Mouse (Mus musculus) layer of hippocampus, adult 11-12 months (tissue): ENCODE results near the gene Jph2.

Experiments used
- DNase-seq: peaks from one replicate; pipeline ENCODE4 v3.0.0; 2022; ENCODE audit warnings: low spot score

Gene Jph2

DNA sequence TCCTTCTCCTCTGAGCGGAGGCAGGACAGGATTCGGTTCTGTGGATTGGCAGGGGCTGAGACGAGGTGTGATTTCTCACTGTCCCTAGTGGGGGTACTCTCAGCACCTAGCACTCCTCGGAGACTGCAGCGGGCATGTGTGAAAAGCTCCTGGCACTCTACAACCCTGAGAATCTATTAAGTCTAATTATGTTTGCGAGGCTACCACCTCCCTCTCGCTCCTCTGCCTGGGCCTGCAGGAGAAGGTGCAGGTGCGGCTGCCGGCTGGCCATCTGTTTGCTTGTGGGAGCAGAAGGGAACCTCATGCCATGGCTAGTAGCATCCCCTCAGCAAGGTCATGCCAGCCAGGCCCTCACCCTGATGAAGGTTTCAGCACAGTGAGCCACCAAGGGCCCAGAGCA lies 94.8 kb downstream of the Jph2 start:
- DNase-seq: no peak

DNA sequence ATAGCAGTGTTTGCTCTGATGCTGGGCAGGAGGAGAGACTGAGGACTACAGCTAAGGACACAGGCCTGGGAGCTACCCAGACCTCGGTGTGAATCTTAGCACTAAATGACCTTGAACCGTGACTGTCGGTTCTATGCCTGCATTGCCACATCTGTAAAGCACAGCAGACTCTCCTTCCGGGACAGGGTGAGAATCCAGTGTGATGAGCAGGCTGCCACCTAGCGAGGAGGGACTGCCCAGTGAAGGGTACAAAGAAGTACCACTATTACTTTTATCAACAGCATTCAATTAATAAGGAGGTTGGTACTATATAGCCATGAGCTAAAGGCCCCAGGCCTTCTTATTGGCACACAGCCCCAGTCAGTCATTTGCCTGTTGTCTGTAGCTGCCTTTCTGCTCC lies 96.2 kb downstream of the Jph2 start:
- DNase-seq: no peak

DNA sequence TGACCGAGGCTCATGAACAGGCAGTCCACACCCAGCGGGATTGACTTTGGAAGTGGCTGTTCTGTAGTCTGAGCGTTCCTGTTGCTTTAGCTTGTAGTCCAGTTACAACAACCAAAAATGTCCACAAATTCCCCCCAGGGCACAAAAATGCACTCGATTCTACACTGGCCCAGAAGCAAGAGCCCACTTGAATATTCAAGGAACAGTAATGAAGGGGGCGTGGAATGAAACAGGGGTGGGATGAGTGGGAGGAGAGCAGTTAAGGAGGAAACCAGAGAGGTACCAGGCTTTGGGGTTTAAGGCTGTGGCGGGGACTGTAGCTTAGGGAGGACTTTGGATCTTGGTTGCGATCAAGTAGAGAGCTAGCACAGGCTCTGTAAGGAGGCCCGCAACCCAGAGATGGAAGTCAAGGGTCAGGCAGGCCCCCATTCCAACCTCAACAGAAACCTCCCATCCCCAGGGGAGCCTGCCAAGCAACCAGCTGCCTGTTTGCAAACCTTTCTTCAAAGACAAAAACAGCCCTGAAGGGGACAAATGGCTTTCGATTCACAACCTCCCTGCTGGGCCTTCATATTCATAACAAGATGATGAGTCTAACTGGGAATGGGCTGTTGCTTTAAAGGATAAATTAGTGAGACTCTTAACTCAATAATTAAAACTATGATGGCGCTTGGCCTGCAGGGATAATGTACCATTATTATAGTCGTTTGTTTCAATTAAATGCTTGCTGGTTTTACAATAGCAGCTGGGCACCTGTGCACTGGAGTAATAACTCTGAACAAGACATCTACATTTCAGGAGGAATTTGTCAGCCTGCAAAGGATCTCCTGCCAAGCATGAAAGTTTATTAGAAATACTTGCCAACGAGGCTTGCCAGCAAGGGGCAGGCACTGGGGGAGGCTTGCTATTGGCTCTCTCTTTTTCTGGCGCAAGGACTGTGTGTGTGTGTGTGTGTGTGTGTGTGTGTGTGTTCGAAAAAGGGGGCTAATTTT lies 97.4 kb downstream of the Jph2 start:
- no peak for DNase-seq

DNA sequence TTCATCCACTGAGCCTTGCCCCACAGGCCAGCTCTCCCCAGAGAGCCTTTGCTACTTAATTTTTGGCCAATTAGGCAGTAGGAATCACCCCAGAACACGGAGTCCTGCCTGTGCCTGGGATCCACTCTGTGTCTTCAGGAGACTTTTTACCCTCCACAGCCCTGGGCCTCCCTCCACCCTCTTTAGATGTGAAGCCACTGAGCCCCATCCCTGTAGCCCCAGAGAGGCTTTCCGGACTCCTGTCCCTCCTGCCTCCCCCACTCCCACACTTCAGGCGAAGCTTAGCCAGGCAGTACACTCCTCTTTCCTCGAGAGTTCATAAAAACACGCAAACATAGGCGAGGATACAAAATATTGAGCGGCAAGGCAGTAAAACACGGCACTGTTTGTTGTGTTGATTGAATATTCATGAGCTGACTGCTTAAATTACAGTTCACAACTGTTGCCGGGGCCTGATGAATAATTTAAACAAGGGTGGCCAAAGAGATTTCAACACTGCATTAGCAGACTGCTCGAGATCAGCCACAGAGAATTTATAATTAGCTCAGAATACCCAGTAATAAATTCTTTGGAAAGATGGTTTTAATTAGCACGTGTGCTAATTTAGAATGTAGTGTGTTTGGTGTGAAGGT lies 100.7 kb downstream of the Jph2 start:
- DNase-seq: no peak

DNA sequence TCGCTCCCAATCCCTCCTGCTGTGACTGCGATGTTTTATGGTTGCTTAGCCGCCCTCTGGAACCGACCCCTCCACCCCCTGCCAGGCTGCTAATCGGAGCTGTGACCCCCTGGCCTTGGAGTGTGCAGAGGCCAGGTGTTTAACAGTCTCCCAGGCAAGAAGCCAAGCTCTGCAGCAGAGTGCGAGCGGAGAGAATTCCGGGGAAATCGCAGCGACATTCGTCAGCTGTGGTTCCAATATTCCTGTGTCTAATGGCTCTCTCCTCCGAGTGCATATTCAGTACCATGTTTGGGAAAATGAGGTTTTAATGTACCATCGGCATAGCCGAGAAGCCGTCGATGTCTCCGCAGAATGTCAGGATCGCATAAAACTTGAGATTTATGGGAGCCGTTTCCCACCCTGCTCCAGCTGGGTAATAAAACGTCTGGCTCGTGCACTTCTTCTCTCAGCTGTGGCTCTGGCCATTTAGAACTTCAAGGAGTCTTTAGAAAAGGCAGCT lies 108.9 kb downstream of the Jph2 start:
- DNase-seq: peak; percentile 10
